In genomic region chr1:34122198-34122597, GRCm38 (mm10) we compare ENCODE assay signal across 16 mouse cellular contexts.
DNase-seq lines count a peak whose midpoint lies in the region; ATAC-seq and TF ChIP-seq lines count a peak whose summit lies in the region.
"Had no signal": no experiment of that assay in that cellular context is flagged by ENCODE, and none has a peak within 500 bp of the region (broad histone marks: within the 10 kb centered on the region; RNA-seq: fewer than 3 reads in every experiment).

No protein-coding gene starts in this region.

- H3K79me2 ChIP-seq in myocyte (ENCODE audit: control insufficient read depth, insufficient read depth): peaks cover 60% of the 10 kb centered on the region

- no peaks in the 10 kb centered on the region for H3K36me3 ChIP-seq in hindbrain, postnatal 0 days (ENCODE audit: insufficient read depth, low read length)
- no peaks in the 10 kb centered on the region for H3K36me3 ChIP-seq in hindbrain, embryonic 11.5 days (ENCODE audit: control insufficient read depth, insufficient read depth, low read length)
- H3K36me3 ChIP-seq in intestine, embryonic 15.5 days: no peaks in the 10 kb centered on the region
- peaks cover 4% of the 10 kb centered on the region for H3K36me3 ChIP-seq in myocyte (ENCODE audit: control insufficient read depth, insufficient read depth)
- H3K36me3 ChIP-seq: embryonic facial prominence, embryonic 12.5 days; hindbrain, embryonic 13.5 days; midbrain, embryonic 13.5 days; neural tube, embryonic 13.5 days had no signal

- no peak for TF ChIP-seq POLR2A in lung, adult 2 months (IDR thresholded peaks at IDR 0.05; ENCODE audit: borderline replicate concordance, extremely low read depth, low read depth, low read length)
- peak; percentile 33 for TF ChIP-seq POLR2A in myocyte (IDR thresholded peaks at IDR 0.05; ENCODE audit: insufficient read length, low read depth)

- no peak for ATAC-seq in hindbrain, postnatal 0 days
- ATAC-seq in hindbrain, embryonic 11.5 days (ENCODE audit: low FRiP score): no peak
- ATAC-seq in intestine, embryonic 15.5 days: no peak
- ATAC-seq: forebrain, embryonic 13.5 days; midbrain, embryonic 13.5 days had no signal

- H3K9me3 ChIP-seq in hindbrain, postnatal 0 days (ENCODE audit: low read length): no peaks in the 10 kb centered on the region
- H3K9me3 ChIP-seq in hindbrain, embryonic 11.5 days (ENCODE audit: control insufficient read depth, low read length): no peaks in the 10 kb centered on the region
- no peaks in the 10 kb centered on the region for H3K9me3 ChIP-seq in intestine, embryonic 15.5 days
- H3K9me3 ChIP-seq: embryonic facial prominence, embryonic 12.5 days; forebrain, embryonic 13.5 days; hindbrain, embryonic 13.5 days; midbrain, embryonic 13.5 days; neural tube, embryonic 13.5 days had no signal

- no peak overlapping the region for H3K27ac ChIP-seq in hindbrain, postnatal 0 days
- no peak overlapping the region for H3K27ac ChIP-seq in hindbrain, embryonic 11.5 days (ENCODE audit: low read depth, low read length)
- peak overlapping the region; percentile 93; the same call in 1 of the 2 replicates for H3K27ac ChIP-seq in intestine, embryonic 15.5 days
- H3K27ac ChIP-seq: embryonic facial prominence, embryonic 12.5 days; forebrain, embryonic 13.5 days; midbrain, embryonic 13.5 days had no signal

- 88% methylated on average over 6 of the region's 6 CpGs for WGBS in hindbrain, postnatal 0 days
- 91% methylated on average over 6 of the region's 6 CpGs for WGBS in hindbrain, embryonic 11.5 days
- 69% methylated on average over 6 of the region's 6 CpGs for WGBS in lung, adult 2 months
- 75% methylated on average over 6 of the region's 6 CpGs for WGBS in intestine, embryonic 15.5 days

- peak overlapping the region; percentile 34 for H3ac ChIP-seq in myocyte (ENCODE audit: control insufficient read depth, insufficient read length)

- H3K4me1 ChIP-seq in hindbrain, postnatal 0 days (ENCODE audit: insufficient read depth, low read length): 0 out of 2 replicates have a peak, but pooled peaks cover 3% of the 10 kb centered on the region
- H3K4me1 ChIP-seq in hindbrain, embryonic 11.5 days (replicated peaks; ENCODE audit: control insufficient read depth, insufficient read depth, low read length): no peaks in the 10 kb centered on the region
- peaks cover 21% of the 10 kb centered on the region for H3K4me1 ChIP-seq in lung, adult 2 months (ENCODE audit: control insufficient read depth, insufficient read depth, low read length)
- no peaks in the 10 kb centered on the region for H3K4me1 ChIP-seq in intestine, embryonic 15.5 days (replicated peaks)

- no peaks in the 10 kb centered on the region for H3K27me3 ChIP-seq in hindbrain, postnatal 0 days (ENCODE audit: insufficient read depth, low read length)
- no peaks in the 10 kb centered on the region for H3K27me3 ChIP-seq in hindbrain, embryonic 11.5 days (ENCODE audit: control insufficient read depth, insufficient read depth, low read length)
- no peaks in the 10 kb centered on the region for H3K27me3 ChIP-seq in intestine, embryonic 15.5 days (replicated peaks)
- no peaks in the 10 kb centered on the region for H3K27me3 ChIP-seq in myocyte (ENCODE audit: control insufficient read depth, insufficient read depth, insufficient read length)
- H3K27me3 ChIP-seq: embryonic facial prominence, embryonic 12.5 days; forebrain, embryonic 13.5 days; hindbrain, embryonic 13.5 days; midbrain, embryonic 13.5 days; neural tube, embryonic 13.5 days had no signal

- no peak for TF ChIP-seq CTCF in hindbrain, postnatal 0 days (IDR thresholded peaks at IDR 0.05; ENCODE audit: low read depth)
- no peak for TF ChIP-seq CTCF in lung, adult 2 months (IDR thresholded peaks at IDR 0.05; ENCODE audit: insufficient read depth, low read length)

- H3K4me3 ChIP-seq in hindbrain, postnatal 0 days (ENCODE audit: low read length): no peak overlapping the region
- H3K4me3 ChIP-seq in hindbrain, embryonic 11.5 days (ENCODE audit: low read depth, low read length): no peak overlapping the region
- peak overlapping the region; percentile 3 for H3K4me3 ChIP-seq in lung, adult 2 months (replicated peaks; ENCODE audit: extremely low read depth, low read depth, low read length)
- H3K4me3 ChIP-seq in intestine, embryonic 15.5 days (replicated peaks): peak overlapping the region; percentile 39
- peak overlapping the region; percentile 41 for H3K4me3 ChIP-seq in myocyte
- H3K4me3 ChIP-seq: embryonic facial prominence, embryonic 12.5 days; forebrain, embryonic 13.5 days; hindbrain, embryonic 13.5 days; midbrain, embryonic 13.5 days had no signal

- DNase-seq in hindbrain, postnatal 0 days (ENCODE audit: low spot score): no peak
- DNase-seq in hindbrain, embryonic 11.5 days (ENCODE audit: low spot score): no peak
- no peak for DNase-seq in lung, adult 2 months
- no peak for DNase-seq in lung, postnatal 36 days
- no peak for DNase-seq in gastrocnemius, adult 18-20 months (ENCODE audit: low spot score)
- DNase-seq in retina, postnatal 1 day: no peak
- DNase-seq: adrenal gland, adult 8-10 months; cerebellum, postnatal 25 days; right cerebral cortex, adult 18-20 months had no signal

- H3K4me2 ChIP-seq in hindbrain, postnatal 0 days (ENCODE audit: low read depth, low read length): peak overlapping the region; percentile 48
- H3K4me2 ChIP-seq in hindbrain, embryonic 11.5 days (replicated peaks; ENCODE audit: low read depth, low read length): no peak overlapping the region
- peak overlapping the region; percentile 71 for H3K4me2 ChIP-seq in intestine, embryonic 15.5 days (replicated peaks)
- peak overlapping the region; percentile 94 for H3K4me2 ChIP-seq in myocyte (ENCODE audit: low read depth)
- H3K4me2 ChIP-seq: embryonic facial prominence, embryonic 12.5 days; forebrain, embryonic 13.5 days; hindbrain, embryonic 13.5 days; midbrain, embryonic 13.5 days had no signal

- H3K9ac ChIP-seq in hindbrain, postnatal 0 days (replicated peaks; ENCODE audit: low read length): no peak overlapping the region
- H3K9ac ChIP-seq in hindbrain, embryonic 11.5 days (ENCODE audit: low read depth, low read length): no peak overlapping the region
- H3K9ac ChIP-seq in intestine, embryonic 15.5 days: no peak overlapping the region
- H3K9ac ChIP-seq: embryonic facial prominence, embryonic 12.5 days; forebrain, embryonic 13.5 days; hindbrain, embryonic 13.5 days; midbrain, embryonic 13.5 days; neural tube, embryonic 13.5 days had no signal

TF ChIP-seq in myocyte, 11 proteins besides CTCF, POLR2A, EP300 and RAD21:
- TF ChIP-seq POLR2AphosphoS2 (IDR thresholded peaks at IDR 0.05; ENCODE audit: insufficient read length, low read depth) (peak; percentile 33), USF1 (IDR thresholded peaks at IDR 0.05; ENCODE audit: low read depth) (no peak)
TF ChIP-seq in myocyte: peak in this region for 1.

Comparison
In these comparisons a context has a peak if more than half of its experiments do, and no peak if none do; other contexts are left out.
1. H3K4me3 ChIP-seq: peak in lung, adult 2 months (single experiment), intestine, embryonic 15.5 days (single experiment) and myocyte (single experiment); none in hindbrain, postnatal 0 days (single experiment) and hindbrain, embryonic 11.5 days (single experiment).